Mouse (Mus musculus): ENCODE data around the gene Efcab3.
A peak's percentile ranks its signal among the peaks of the same experiment; 100 is the strongest.

Gene Efcab3

GRCm38 (mm10) chr11:105146593-105146992 is 83.2 kb downstream of the Efcab3 start, which contains the start of gene Gm10842:
TSS of gene Gm10842 (plus strand) at chr11:105146893.
- no peak for DNase-seq (ENCODE audit: low spot score in 2 of 2)

GRCm38 (mm10) chr11:105149353-105149752 is 86.0 kb downstream of the Efcab3 start:
- DNase-seq (ENCODE audit: low spot score in 2 of 2), result no peak

- DNase-seq (ENCODE audit: low spot score in 2 of 2), result no peak
Observed at GRCm38 (mm10) chr11:105149766-105150165, 86.4 kb downstream of the Efcab3 start.

GRCm38 (mm10) chr11:105150691-105151090 is 87.3 kb downstream of the Efcab3 start:
- DNase-seq (ENCODE audit: low spot score in 2 of 2), result no peak

GRCm38 (mm10) chr11:105151226-105152016 is 88.0 kb downstream of the Efcab3 start:
- no peak for DNase-seq (ENCODE audit: low spot score in 2 of 2)

GRCm38 (mm10) chr11:105152017-105152300 is 88.6 kb downstream of the Efcab3 start:
- no peak for DNase-seq (ENCODE audit: low spot score in 2 of 2)

GRCm38 (mm10) chr11:105152357-105152899 is 89.0 kb downstream of the Efcab3 start:
- no peak for DNase-seq (ENCODE audit: low spot score in 2 of 2)

GRCm38 (mm10) chr11:105153068-105153833 is 89.9 kb downstream of the Efcab3 start:
- DNase-seq (ENCODE audit: low spot score in 2 of 2), result peak; percentile 44 to 54

GRCm38 (mm10) chr11:105155915-105156314 is 92.5 kb downstream of the Efcab3 start:
- DNase-seq (ENCODE audit: low spot score in 2 of 2), result no peak

- no peak for DNase-seq (ENCODE audit: low spot score in 2 of 2)
Observed at GRCm38 (mm10) chr11:105156748-105157267, 93.4 kb downstream of the Efcab3 start.

- DNase-seq (ENCODE audit: low spot score in 2 of 2), result no peak
Observed at GRCm38 (mm10) chr11:105158047-105158446, 94.7 kb downstream of the Efcab3 start.

GRCm38 (mm10) chr11:105159673-105160360 is 96.4 kb downstream of the Efcab3 start:
- no peak for DNase-seq (ENCODE audit: low spot score in 2 of 2)

GRCm38 (mm10) chr11:105161411-105161810 is 98.0 kb downstream of the Efcab3 start:
- DNase-seq (ENCODE audit: low spot score in 2 of 2), result no peak

GRCm38 (mm10) chr11:105164516-105165510 is 101.4 kb downstream of the Efcab3 start:
- DNase-seq (ENCODE audit: low spot score in 2 of 2), result no peak

- no peak for DNase-seq (ENCODE audit: low spot score in 2 of 2)
Observed at GRCm38 (mm10) chr11:105166780-105167179, 103.4 kb downstream of the Efcab3 start.
